Mouse (Mus musculus): ENCODE measurements at regions not wholly inside any gene's neighbourhood (a gene's known extent, or its start where the extent isn't known, plus 50 kb on each side); places are given as distances from the start of the nearest gene placed in this dataset.

- TF ChIP-seq POLR2A (IDR thresholded peaks at IDR 0.05; ENCODE audit: low read depth, low read length), result no peak
- no peak for TF ChIP-seq CTCF (IDR thresholded peaks at IDR 0.05; ENCODE audit: borderline replicate concordance, insufficient read depth, low read length)
Measured at GRCm38 (mm10) chr2:51047520-51047919, 101.4 kb downstream of the Rnd3 start.
